Mouse (Mus musculus) embryonic facial prominence, embryonic 13.5 days (tissue): ENCODE measurements around the gene Bbs2. TPM values are rescaled to one million over a fixed set of nuclear protein-coding genes. Genes with fewer than 3 reads are reported as not detected.
A peak's percentile ranks its signal among the peaks of the same experiment; 100 is the strongest.

Source experiments
- ATAC-seq: fragments of 200-750 bp; cut with Nextera tagmentation; 2 replicates; pipeline ENCODE4 v1.8.0; 2017; ENCODE audit warnings: low read depth; ENCODE audit not compliant: insufficient number of reproducible peaks, insufficient read depth, low FRiP score, low TSS enrichment
- H3K27ac ChIP-seq: fragments of 300-500 bp; sonication (generic); 2 replicates; pipeline ENCODE4 v1.5.1; 2015; ENCODE audit warnings: moderate library complexity, mild to moderate bottlenecking, inconsistent platforms
- H3K27me3 ChIP-seq: fragments of 300-500 bp; sonication (generic); 2 replicates; pipeline ENCODE4 v1.6.1; 2015; ENCODE audit warnings: mild to moderate bottlenecking, inconsistent platforms
- H3K36me3 ChIP-seq: fragments of 300-500 bp; sonication (generic); 2 replicates; pipeline ENCODE4 v1.6.1; 2015; ENCODE audit warnings: mild to moderate bottlenecking, inconsistent platforms
- H3K4me1 ChIP-seq: fragments of 300-500 bp; sonication (generic); 2 replicates; pipeline ENCODE4 v1.6.1; 2015; ENCODE audit warnings: inconsistent platforms
- H3K4me2 ChIP-seq: fragments of 300-500 bp; sonication (generic); 2 replicates; pipeline ENCODE4 v1.6.1; 2015; ENCODE audit warnings: moderate library complexity, mild to moderate bottlenecking, inconsistent platforms
- H3K4me3 ChIP-seq: fragments of 300-500 bp; sonication (generic); 2 replicates; pipeline ENCODE4 v1.5.1; 2015; ENCODE audit warnings: mild to moderate bottlenecking, inconsistent platforms
- H3K9ac ChIP-seq: fragments of 300-500 bp; sonication (generic); 2 replicates; pipeline ENCODE4 v1.6.1; 2015; ENCODE audit warnings: mild to moderate bottlenecking, inconsistent platforms
- H3K9me3 ChIP-seq: fragments of 300-500 bp; sonication (generic); 2 replicates; pipeline ENCODE4 v1.6.1; 2016; ENCODE audit warnings: inconsistent platforms
- WGBS: fragments of 180-500 bp; shearing (Covaris S2); methylation state at CpG from one replicate; pipeline ENCODE4 v1.1.7; 2015; ENCODE audit warnings: mixed read lengths; 5-methylcytosine and 5-hydroxymethylcytosine counted together
- polyA plus RNA-seq: library from polyadenylated mRNA; unstranded; fragments of >200 nt; fragmentation: Nextera tagmentation; extraction: Ambion mirVana; gene quantifications from 2 replicates; pipeline ENCODE4 v1.2.1, GENCODE M21; 2015

Bbs2 gene
- polyA plus RNA-seq, 1 experiment from 2014 or later: 16.0 TPM

- ATAC-seq: no peak
- no peak overlapping the region for H3K4me2 ChIP-seq
- WGBS: 39% methylated on average over 8 of the region's 8 CpGs
- H3K27ac ChIP-seq: no peak overlapping the region
- no peak overlapping the region for H3K4me3 ChIP-seq
- peaks cover 37% of the 10 kb centered on the region for H3K4me1 ChIP-seq
- no peak overlapping the region for H3K9ac ChIP-seq
- H3K9me3 ChIP-seq: no peaks in the 10 kb centered on the region
- H3K36me3 ChIP-seq: no peaks in the 10 kb centered on the region
- no peaks in the 10 kb centered on the region for H3K27me3 ChIP-seq
Observed at GRCm38 (mm10) chr8:94122711-94123468, 24.2 kb upstream of the Bbs2 start.

- no peak overlapping the region for H3K4me3 ChIP-seq
- H3K27ac ChIP-seq: no peak overlapping the region
- ATAC-seq: no peak
- no peak overlapping the region for H3K9ac ChIP-seq
- WGBS: 78% methylated on average over 9 of the region's 9 CpGs
- H3K36me3 ChIP-seq: no peaks in the 10 kb centered on the region
- H3K9me3 ChIP-seq: no peaks in the 10 kb centered on the region
- peaks cover 37% of the 10 kb centered on the region for H3K4me1 ChIP-seq
- no peaks in the 10 kb centered on the region for H3K27me3 ChIP-seq
- no peak overlapping the region for H3K4me2 ChIP-seq
Observed at GRCm38 (mm10) chr8:94121625-94122024, 22.9 kb upstream of the Bbs2 start.

GRCm38 (mm10) chr8:94118776-94119430, 20.2 kb upstream of the Bbs2 start:
- Histone ChIP-seq H3K4me3 (no peak overlapping the region), H3K9ac (peak overlapping the region; percentile 46; the same call in 1 of the 2 replicates), H3K9me3 (no peaks in the 10 kb centered on the region), H3K4me2 (peak overlapping the region; percentile 31), H3K36me3 (no peaks in the 10 kb centered on the region), H3K27me3 (no peaks in the 10 kb centered on the region), H3K4me1 (peaks cover 32% of the 10 kb centered on the region), H3K27ac (peak overlapping the region; percentile 83)
- ATAC-seq: no peak
- WGBS: 3% methylated on average over 6 of the region's 6 CpGs

- ATAC-seq: no peak
- 89% methylated on average over 2 of the region's 2 CpGs for WGBS
- Histone ChIP-seq H3K27me3 (no peaks in the 10 kb centered on the region), H3K4me1 (peaks cover 5% of the 10 kb centered on the region), H3K9ac (no peak overlapping the region), H3K36me3 (no peaks in the 10 kb centered on the region), H3K4me2 (no peak overlapping the region), H3K4me3 (no peak overlapping the region), H3K9me3 (no peaks in the 10 kb centered on the region), H3K27ac (no peak overlapping the region)
Observed at GRCm38 (mm10) chr8:94113972-94114371, 15.2 kb upstream of the Bbs2 start.

GRCm38 (mm10) chr8:94113435-94113834, 14.7 kb upstream of the Bbs2 start:
- no peak overlapping the region for H3K4me3 ChIP-seq
- no peak overlapping the region for H3K27ac ChIP-seq
- H3K4me2 ChIP-seq: no peak overlapping the region
- no peaks in the 10 kb centered on the region for H3K36me3 ChIP-seq
- H3K9me3 ChIP-seq: no peaks in the 10 kb centered on the region
- WGBS: 45% methylated on average over 1 of the region's 1 CpGs
- H3K9ac ChIP-seq: no peak overlapping the region
- H3K27me3 ChIP-seq: no peaks in the 10 kb centered on the region
- no peaks in the 10 kb centered on the region; the same call in 1 of the 2 replicates for H3K4me1 ChIP-seq
- no peak for ATAC-seq

- Histone ChIP-seq H3K9me3 (no peaks in the 10 kb centered on the region), H3K4me3 (no peak overlapping the region), H3K27ac (no peak overlapping the region), H3K4me1 (no peaks in the 10 kb centered on the region), H3K9ac (no peak overlapping the region), H3K36me3 (no peaks in the 10 kb centered on the region), H3K27me3 (no peaks in the 10 kb centered on the region), H3K4me2 (no peak overlapping the region)
- WGBS: 71% methylated on average over 6 of the region's 6 CpGs
- no peak for ATAC-seq
Observed at GRCm38 (mm10) chr8:94110526-94111177, 11.9 kb upstream of the Bbs2 start.

GRCm38 (mm10) chr8:94109835-94110234, 11.1 kb upstream of the Bbs2 start:
- WGBS: 83% methylated on average over 5 of the region's 5 CpGs
- Histone ChIP-seq H3K9ac (no peak overlapping the region), H3K4me2 (no peak overlapping the region), H3K27ac (no peak overlapping the region), H3K27me3 (no peaks in the 10 kb centered on the region), H3K36me3 (no peaks in the 10 kb centered on the region), H3K4me3 (no peak overlapping the region), H3K9me3 (no peaks in the 10 kb centered on the region), H3K4me1 (no peaks in the 10 kb centered on the region)
- ATAC-seq: no peak

- ATAC-seq: no peak
- WGBS: 80% methylated on average over 6 of the region's 6 CpGs
- Histone ChIP-seq H3K27ac (no peak overlapping the region), H3K9me3 (no peaks in the 10 kb centered on the region), H3K9ac (no peak overlapping the region), H3K36me3 (no peaks in the 10 kb centered on the region), H3K27me3 (no peaks in the 10 kb centered on the region), H3K4me2 (no peak overlapping the region), H3K4me3 (no peak overlapping the region), H3K4me1 (no peaks in the 10 kb centered on the region)
Observed at GRCm38 (mm10) chr8:94109396-94109795, 10.7 kb upstream of the Bbs2 start.

GRCm38 (mm10) chr8:94107871-94108270, 9.1 kb upstream of the Bbs2 start:
- H3K4me3 ChIP-seq: no peak overlapping the region
- no peak overlapping the region for H3K27ac ChIP-seq
- WGBS: 85% methylated on average over 3 of the region's 3 CpGs
- H3K4me2 ChIP-seq: no peak overlapping the region
- H3K27me3 ChIP-seq: 0 out of 2 replicates have a peak, but pooled peaks cover 3% of the 10 kb centered on the region
- no peaks in the 10 kb centered on the region for H3K9me3 ChIP-seq
- no peak overlapping the region for H3K9ac ChIP-seq
- H3K36me3 ChIP-seq: no peaks in the 10 kb centered on the region
- no peak for ATAC-seq
- no peaks in the 10 kb centered on the region for H3K4me1 ChIP-seq

- Histone ChIP-seq H3K36me3 (no peaks in the 10 kb centered on the region), H3K4me3 (no peak overlapping the region), H3K27ac (no peak overlapping the region), H3K4me2 (no peak overlapping the region), H3K9ac (no peak overlapping the region), H3K4me1 (no peaks in the 10 kb centered on the region; the same call in 1 of the 2 replicates), H3K27me3 (peaks cover 5% of the 10 kb centered on the region; the same call in 1 of the 2 replicates), H3K9me3 (no peaks in the 10 kb centered on the region)
- ATAC-seq: no peak
- WGBS: 55% methylated on average over 5 of the region's 5 CpGs
Observed at GRCm38 (mm10) chr8:94104146-94104545, 5.4 kb upstream of the Bbs2 start.

- Histone ChIP-seq H3K36me3 (no peaks in the 10 kb centered on the region), H3K4me3 (peak overlapping the region; percentile 58), H3K9me3 (no peaks in the 10 kb centered on the region), H3K27ac (peak overlapping the region; percentile 94), H3K4me2 (peak overlapping the region; percentile 67), H3K9ac (peak overlapping the region; percentile 79), H3K27me3 (peaks cover 5% of the 10 kb centered on the region; the same call in 1 of the 2 replicates), H3K4me1 (peaks cover 7% of the 10 kb centered on the region; the same call in 1 of the 2 replicates)
- WGBS: 48% methylated on average over 4 of the region's 4 CpGs
- ATAC-seq: no peak
Observed at GRCm38 (mm10) chr8:94098996-94099395, 268 bp upstream of the Bbs2 start.
